Mouse (Mus musculus) small intestine, adult 2 months (tissue): ENCODE measurements around the gene Cyp4f15.

Source experiments
- CTCF ChIP-seq: fragments of 200-500 bp; IDR thresholded peaks from 2 replicates; pipeline ENCODE4 v1.5.1; 2012; ENCODE audit warnings: low read depth, mild to moderate bottlenecking, control low read depth, inconsistent platforms, low read length, moderate library complexity, mixed read lengths; ENCODE audit not compliant: insufficient replicate concordance, insufficient read length; ENCODE audit errors: extremely low read depth
- POLR2A ChIP-seq: fragments of 200-500 bp; IDR thresholded peaks from 2 replicates; pipeline ENCODE4 v1.6.1; 2012; ENCODE audit warnings: low read depth, mild to moderate bottlenecking, control low read depth, inconsistent platforms, low read length, moderate library complexity

- TF ChIP-seq POLR2A (no peak), CTCF (no peak)
Observed at GRCm38 (mm10) chr17:32637151-32637550, 48.3 kb upstream of the Cyp4f15 start.
